Mouse (Mus musculus) heart, adult 2 months (tissue): ENCODE results near the gene Sytl1. TPM values are rescaled to one million over a fixed set of nuclear protein-coding genes. Genes with fewer than 3 reads are reported as not detected.

Experiments
- DNase-seq, 2 experiments: peaks; one replicate each; pipeline ENCODE4 v3.0.0; 2021
- H3K27ac ChIP-seq: fragments of 200-600 bp; 2 replicates; pipeline ENCODE4 v1.8.1; 2022
- H3K27me3 ChIP-seq: fragments of 200-500 bp; 2 replicates; pipeline ENCODE4 v1.6.1; 2012; ENCODE audit warnings: mild to moderate bottlenecking, low read length, inconsistent platforms, mixed read lengths; ENCODE audit not compliant: control insufficient read depth, insufficient read depth
- H3K36me3 ChIP-seq: fragments of 200-500 bp; 2 replicates; pipeline ENCODE4 v1.6.1; 2012; ENCODE audit warnings: low read length, inconsistent platforms; ENCODE audit not compliant: control insufficient read depth, insufficient read depth
- H3K4me1 ChIP-seq: fragments of 200-500 bp; 2 replicates; pipeline ENCODE4 v1.6.1; 2011; ENCODE audit warnings: low read length; ENCODE audit not compliant: control insufficient read depth, insufficient read depth
- H3K4me3 ChIP-seq: fragments of 200-600 bp; 2 replicates; pipeline ENCODE4 v1.8.1; 2022
- H3K79me2 ChIP-seq: fragments of 200-500 bp; replicated peaks from 2 replicates; pipeline ENCODE4 v1.6.1; 2012; ENCODE audit warnings: mild to moderate bottlenecking, inconsistent platforms, low read length, moderate library complexity, mixed read lengths; ENCODE audit not compliant: control insufficient read depth, insufficient read depth
- H3K9ac ChIP-seq: fragments of 200-500 bp; 2 replicates; pipeline ENCODE4 v1.6.1; 2012; ENCODE audit warnings: low read depth, mild to moderate bottlenecking, control low read depth, inconsistent platforms, low read length, mixed read lengths
- CTCF ChIP-seq: fragments of 200-600 bp; IDR thresholded peaks from 2 replicates; pipeline ENCODE4 v1.8.1; 2022; ENCODE audit warnings: antibody characterized with exemption, mild to moderate bottlenecking, moderate library complexity
- EP300 ChIP-seq: fragments of 200-500 bp; IDR thresholded peaks from 2 replicates; pipeline ENCODE4 v1.6.1; 2011; ENCODE audit warnings: low read depth, low read length, control low read depth; ENCODE audit not compliant: insufficient read depth
- POLR2A ChIP-seq: fragments of 200-500 bp; IDR thresholded peaks from 2 replicates; pipeline ENCODE4 v1.6.1; 2011; ENCODE audit warnings: mild to moderate bottlenecking, low read depth, low read length, control low read depth; ENCODE audit not compliant: insufficient read depth
- WGBS: fragments of 180-500 bp; shearing (Covaris S2); methylation state at CpG from one replicate; pipeline ENCODE4 v1.1.7; 2018; 5-methylcytosine and 5-hydroxymethylcytosine counted together
- intact Hi-C: fragments of 180-260 bp; cut with DNase I; formaldehyde crosslinking; loops from one replicate; pipeline ENCODE4 v1.15.1; 2025
- polyA plus RNA-seq: library from polyadenylated mRNA; depleted of rRNA; stranded (reverse); fragments of >200 nt; gene quantifications from 2 replicates; pipeline ENCODE4 v1.2.3, GENCODE M21; 2012
- total RNA-seq, 2 experiments: library from RNA; stranded (reverse); gene quantifications; 2 replicates each; pipeline ENCODE4 v1.2.3; 2021

Sytl1 gene
- total and polyA plus RNA-seq, 3 experiments: 0.29 to 0.80 (median 0.61) TPM

GRCm38 (mm10) chr4:133285299-133285698 is 22.4 kb upstream of the Sytl1 start:
- no peak overlapping the region for H3K4me3 ChIP-seq
- H3K9ac ChIP-seq: no peak overlapping the region
- DNase-seq: no peak
- intact Hi-C loops: no loop called here
- H3K79me2 ChIP-seq: no peaks in the 10 kb centered on the region
- no peaks in the 10 kb centered on the region for H3K27me3 ChIP-seq
- 47% methylated on average over 3 of the region's 3 CpGs for WGBS
- no peak overlapping the region for H3K27ac ChIP-seq
- TF ChIP-seq CTCF: no peak
- no peak for TF ChIP-seq EP300
- TF ChIP-seq POLR2A: no peak
- peaks cover 3% of the 10 kb centered on the region; the same call in 1 of the 2 replicates for H3K4me1 ChIP-seq
- no peaks in the 10 kb centered on the region for H3K36me3 ChIP-seq

GRCm38 (mm10) chr4:133282656-133283055 is 19.7 kb upstream of the Sytl1 start:
- Histone ChIP-seq H3K4me1 (peaks cover 5% of the 10 kb centered on the region), H3K36me3 (no peaks in the 10 kb centered on the region), H3K9ac (no peak overlapping the region), H3K4me3 (no peak overlapping the region), H3K27me3 (no peaks in the 10 kb centered on the region), H3K27ac (no peak overlapping the region), H3K79me2 (no peaks in the 10 kb centered on the region)
- DNase-seq: no peak
- intact Hi-C loops: no loop called here
- TF ChIP-seq CTCF (no peak), POLR2A (no peak), EP300 (no peak)
- 55% methylated on average over 4 of the region's 4 CpGs for WGBS

- DNase-seq: no peak
- no peaks in the 10 kb centered on the region for H3K36me3 ChIP-seq
- TF ChIP-seq CTCF: no peak
- no peak for TF ChIP-seq POLR2A
- no peak for TF ChIP-seq EP300
- no peak overlapping the region for H3K4me3 ChIP-seq
- no peak overlapping the region for H3K27ac ChIP-seq
- H3K9ac ChIP-seq: no peak overlapping the region
- no peaks in the 10 kb centered on the region for H3K79me2 ChIP-seq
- H3K4me1 ChIP-seq: peaks cover 5% of the 10 kb centered on the region
- WGBS: 32% methylated on average over 5 of the region's 5 CpGs
- no peaks in the 10 kb centered on the region for H3K27me3 ChIP-seq
- intact Hi-C loops: no loop called here
Observed at GRCm38 (mm10) chr4:133281951-133282481, 19.1 kb upstream of the Sytl1 start.

- 20% methylated on average over 7 of the region's 7 CpGs for WGBS
Observed at GRCm38 (mm10) chr4:133281513-133281912, 18.6 kb upstream of the Sytl1 start.

DNA sequence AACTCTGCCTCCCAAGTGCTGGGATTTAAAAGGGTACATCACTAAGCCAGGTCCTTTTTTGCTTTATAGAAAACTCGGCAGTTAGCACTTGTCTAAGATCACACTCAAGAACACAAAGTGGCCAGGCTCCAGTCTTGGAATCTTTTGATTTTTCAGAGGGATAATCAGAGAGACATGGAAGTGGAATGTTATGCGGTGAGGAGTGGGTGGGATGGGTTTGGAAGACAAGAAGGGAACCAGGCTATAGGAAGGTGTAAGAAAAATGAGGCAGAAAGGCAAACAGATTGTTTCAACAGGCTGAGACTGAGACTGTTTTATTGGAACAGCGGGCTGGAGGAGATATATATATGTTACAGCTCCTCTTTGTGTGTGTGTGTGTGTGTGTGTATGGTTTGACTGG is 15.6 kb upstream of the Sytl1 start:
- Histone ChIP-seq H3K4me3 (no peak overlapping the region; the same call in 1 of the 2 replicates), H3K4me1 (peaks cover 8% of the 10 kb centered on the region), H3K27ac (peak overlapping the region; percentile 70), H3K9ac (no peak overlapping the region), H3K27me3 (no peaks in the 10 kb centered on the region), H3K36me3 (no peaks in the 10 kb centered on the region), H3K79me2 (peaks cover 4% of the 10 kb centered on the region)
- TF ChIP-seq CTCF (no peak), POLR2A (no peak), EP300 (no peak)
- WGBS: 74% methylated on average over 3 of the region's 3 CpGs
- no peak for DNase-seq
- intact Hi-C loops: loop anchor here (2.0 kb wide), 1 partner anchor 60 kb away; no protein-coding TSS in a partner anchor

More at GRCm38 (mm10) chr4:133281513-133281912, 18.6 kb upstream of the Sytl1 start:
- H3K27me3 ChIP-seq: no peaks in the 10 kb centered on the region
- H3K79me2 ChIP-seq: no peaks in the 10 kb centered on the region
- DNase-seq: no peak
- no peak overlapping the region for H3K4me3 ChIP-seq
- no peak overlapping the region for H3K9ac ChIP-seq
- intact Hi-C loops: no loop called here
- peaks cover 6% of the 10 kb centered on the region for H3K4me1 ChIP-seq
- H3K36me3 ChIP-seq: no peaks in the 10 kb centered on the region
- TF ChIP-seq POLR2A: no peak
- no peak overlapping the region for H3K27ac ChIP-seq

GRCm38 (mm10) chr4:133278067-133278466 is 15.2 kb upstream of the Sytl1 start:
- H3K9ac ChIP-seq: peak overlapping the region; percentile 83; the same call in 1 of the 2 replicates
- intact Hi-C loops: loop anchor here (2.0 kb wide), 1 partner anchor 61 kb away; no protein-coding TSS in a partner anchor
- H3K36me3 ChIP-seq: no peaks in the 10 kb centered on the region
- no peak for TF ChIP-seq POLR2A
- TF ChIP-seq CTCF: no peak
- no peak for TF ChIP-seq EP300
- peaks cover 8% of the 10 kb centered on the region for H3K4me1 ChIP-seq
- peak overlapping the region; percentile 70 for H3K27ac ChIP-seq
- H3K4me3 ChIP-seq: peak overlapping the region; percentile 85
- DNase-seq: no peak
- WGBS: 9% methylated on average over 6 of the region's 6 CpGs
- peaks cover 4% of the 10 kb centered on the region for H3K79me2 ChIP-seq
- H3K27me3 ChIP-seq: no peaks in the 10 kb centered on the region
